Mouse (Mus musculus) mesoderm, embryonic 11.5 days (tissue): ENCODE measurements around the gene Anapc15.

Experiments used
- DNase-seq: peaks from one replicate; pipeline ENCODE4 v3.0.0-alpha.2; 2012; ENCODE audit warnings: low read depth, low spot score

Anapc15 gene

GRCm38 (mm10) chr7:101863415-101863814, at the start of gene Anapc15:
TSS of gene Anapc15 (plus strand) at chr7:101863715.
- DNase-seq: no peak

DNA sequence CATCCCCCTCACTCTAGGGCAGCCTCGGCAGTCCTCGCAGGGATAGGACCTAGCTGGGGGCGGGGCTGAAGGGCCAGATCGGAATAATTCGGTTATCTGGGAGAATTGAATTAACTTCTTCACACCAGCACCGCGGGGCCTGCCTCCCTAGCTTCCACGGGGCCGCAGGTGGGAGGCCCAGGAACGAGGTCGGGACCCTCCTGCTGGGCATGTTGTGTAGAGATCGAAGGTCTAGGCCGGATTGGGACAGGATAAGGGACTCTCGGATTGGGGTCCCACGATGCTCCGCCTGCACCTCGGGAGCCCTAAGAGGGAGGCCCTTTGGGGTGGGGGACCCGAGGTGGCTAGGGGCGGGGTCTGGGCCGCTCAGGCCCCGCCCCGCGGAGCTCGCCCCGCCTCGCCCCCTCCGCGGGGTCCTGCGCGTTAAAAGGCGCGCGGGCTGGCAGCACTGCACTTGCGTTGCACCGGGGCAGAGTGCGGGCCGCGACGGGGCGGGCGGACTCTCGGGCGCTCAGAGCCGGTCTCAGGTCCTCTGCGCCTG, 45.6 kb upstream of the Anapc15 start, which contains the start of gene Phox2a:
TSS of gene Phox2a (plus strand) at position 453 of the 541 bp plus-strand sequence.
- no peak for DNase-seq

- no peak for DNase-seq
These were observed 43.1 kb upstream of the Anapc15 start for GRCm38 (mm10) chr7:101820295-101821030.

DNA sequence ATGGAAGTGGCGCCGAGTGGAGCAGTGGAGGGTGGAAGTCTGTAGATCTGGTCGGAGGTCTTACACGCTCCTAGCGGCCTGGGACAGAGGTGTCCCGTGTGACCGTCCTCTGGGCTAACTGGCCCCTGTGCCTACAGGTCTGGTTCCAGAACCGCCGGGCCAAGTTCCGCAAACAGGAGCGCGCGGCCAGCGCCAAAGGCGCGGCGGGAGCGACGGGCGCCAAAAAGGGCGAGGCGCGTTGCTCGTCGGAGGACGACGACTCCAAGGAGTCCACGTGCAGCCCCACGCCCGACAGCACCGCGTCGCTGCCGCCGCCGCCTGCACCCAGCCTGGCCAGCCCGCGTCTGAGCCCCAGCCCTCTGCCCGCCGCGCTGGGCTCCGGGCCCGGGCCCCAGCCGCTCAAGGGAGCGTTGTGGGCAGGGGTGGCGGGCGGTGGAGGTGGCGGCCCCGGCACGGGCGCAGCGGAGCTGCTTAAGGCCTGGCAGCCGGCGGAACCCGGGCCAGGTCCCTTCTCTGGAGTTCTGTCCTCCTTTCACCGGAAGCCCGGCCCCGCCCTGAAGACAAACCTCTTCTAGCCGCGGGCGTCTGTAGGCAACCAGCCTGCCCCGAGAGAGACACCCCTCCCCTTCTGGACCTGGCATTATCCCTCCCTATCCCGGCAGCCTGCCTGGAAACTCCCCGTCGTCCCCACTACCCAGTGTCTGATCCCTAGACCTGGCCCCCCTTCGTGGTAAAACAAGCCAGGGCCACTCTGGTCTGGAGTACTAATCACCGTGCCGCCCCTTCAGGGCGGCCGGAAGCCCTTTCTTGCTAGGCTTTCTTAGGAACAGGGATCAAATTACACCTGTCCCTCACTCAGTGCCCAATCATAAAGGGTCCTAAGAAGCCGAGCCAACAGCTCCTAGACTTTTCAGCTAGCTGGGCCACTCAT, 41.7 kb upstream of the Anapc15 start:
- DNase-seq: peak; percentile 79

- peak; percentile 45 for DNase-seq
These were observed 40.4 kb upstream of the Anapc15 start for GRCm38 (mm10) chr7:101822836-101823757.

GRCm38 (mm10) chr7:101823758-101824630, 39.5 kb upstream of the Anapc15 start:
- no peak for DNase-seq

DNA sequence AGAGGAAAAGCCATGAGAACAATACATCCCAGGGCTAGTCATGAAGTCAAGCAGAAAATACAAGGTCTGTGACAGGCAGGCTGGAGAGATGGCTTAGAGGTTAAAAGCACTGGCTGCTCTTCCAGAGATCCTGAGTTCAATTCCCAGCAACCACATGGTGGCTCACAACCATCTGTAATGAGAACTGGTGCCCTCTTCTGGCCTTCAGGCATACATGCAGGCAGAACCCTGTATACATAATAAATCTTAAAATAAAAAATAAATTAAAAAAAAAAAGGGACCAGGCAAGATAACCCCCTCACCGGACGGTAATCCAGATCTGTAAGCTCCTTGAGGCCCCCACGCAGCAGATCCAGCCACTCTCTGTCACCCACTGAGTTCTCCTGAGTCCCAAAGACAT, 33.1 kb upstream of the Anapc15 start:
- no peak for DNase-seq

DNA sequence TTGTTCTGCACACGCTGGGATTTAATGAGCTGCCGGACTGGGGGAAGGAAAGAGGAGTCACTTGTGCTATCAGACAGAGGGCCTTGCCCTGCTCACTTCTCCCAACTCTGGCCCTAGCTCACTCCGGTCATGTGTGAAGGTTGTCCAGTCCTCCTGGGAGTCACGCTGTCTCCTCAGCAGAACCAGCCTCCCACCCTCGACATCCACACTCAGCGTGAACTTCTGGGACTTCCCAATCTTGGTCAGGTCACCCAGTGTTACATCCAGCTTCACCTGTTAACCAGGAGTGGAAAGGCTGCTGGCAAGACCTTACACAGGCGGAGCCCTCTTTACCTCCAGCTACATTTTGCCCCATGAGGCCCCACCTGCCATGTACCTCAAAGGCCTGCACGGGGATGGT, 32.1 kb upstream of the Anapc15 start:
- DNase-seq: no peak

DNA sequence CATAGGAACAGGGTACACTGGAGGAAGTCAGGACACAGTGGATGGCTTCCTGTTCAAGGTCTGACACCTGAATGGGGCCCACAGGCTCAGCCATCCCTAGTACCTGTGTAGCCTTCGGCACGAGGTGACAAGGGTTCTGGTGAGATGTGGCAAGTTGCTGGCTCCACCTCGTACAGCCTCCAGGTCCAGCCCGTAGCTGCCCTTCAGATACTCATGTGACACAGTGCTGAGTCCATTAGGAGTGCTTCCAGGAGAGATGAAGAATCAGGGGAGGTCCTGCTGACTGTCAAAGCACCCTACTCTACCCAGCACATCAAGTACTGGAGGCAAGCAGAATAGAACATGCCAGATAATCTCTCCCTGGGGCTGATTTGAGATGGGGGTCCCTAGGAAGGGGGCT, 31.1 kb upstream of the Anapc15 start:
- no peak for DNase-seq

- DNase-seq: no peak
These were observed 30.2 kb upstream of the Anapc15 start for GRCm38 (mm10) chr7:101833352-101833751.

- no peak for DNase-seq
These were observed 29.5 kb upstream of the Anapc15 start for GRCm38 (mm10) chr7:101833916-101834584.

- no peak for DNase-seq
These were observed 28.6 kb upstream of the Anapc15 start for GRCm38 (mm10) chr7:101834903-101835302.

DNA sequence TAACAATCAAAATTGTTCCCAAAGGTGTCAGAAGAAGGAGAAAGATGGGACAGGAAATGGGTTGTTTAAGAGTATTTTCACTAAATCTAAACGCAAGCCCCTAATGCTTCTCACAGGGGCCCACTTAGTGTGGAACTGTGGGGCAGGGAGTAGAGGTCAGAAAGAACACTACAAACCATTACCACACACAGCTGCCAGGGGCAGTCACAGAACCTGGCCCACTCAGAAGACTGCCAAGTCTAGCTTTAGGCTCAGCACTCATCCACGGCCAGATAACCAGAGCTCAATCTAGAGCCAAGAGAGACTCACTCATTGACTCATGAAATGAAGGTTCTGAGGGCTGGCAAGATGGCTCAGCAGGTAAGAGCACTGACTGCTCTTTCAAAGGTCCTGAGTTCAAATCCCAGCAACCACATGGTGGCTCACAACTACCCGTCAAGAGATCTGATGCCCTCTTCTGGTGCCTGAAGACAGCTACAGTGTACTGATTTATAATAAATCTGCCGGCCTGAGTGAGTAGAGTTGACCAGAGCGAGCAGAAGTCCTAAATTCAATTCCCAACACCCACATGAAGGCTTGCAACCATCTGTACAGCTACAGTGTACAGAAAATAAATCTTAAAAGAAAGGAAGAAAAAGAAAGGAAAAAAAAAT, 27.9 kb upstream of the Anapc15 start:
- no peak for DNase-seq

DNA sequence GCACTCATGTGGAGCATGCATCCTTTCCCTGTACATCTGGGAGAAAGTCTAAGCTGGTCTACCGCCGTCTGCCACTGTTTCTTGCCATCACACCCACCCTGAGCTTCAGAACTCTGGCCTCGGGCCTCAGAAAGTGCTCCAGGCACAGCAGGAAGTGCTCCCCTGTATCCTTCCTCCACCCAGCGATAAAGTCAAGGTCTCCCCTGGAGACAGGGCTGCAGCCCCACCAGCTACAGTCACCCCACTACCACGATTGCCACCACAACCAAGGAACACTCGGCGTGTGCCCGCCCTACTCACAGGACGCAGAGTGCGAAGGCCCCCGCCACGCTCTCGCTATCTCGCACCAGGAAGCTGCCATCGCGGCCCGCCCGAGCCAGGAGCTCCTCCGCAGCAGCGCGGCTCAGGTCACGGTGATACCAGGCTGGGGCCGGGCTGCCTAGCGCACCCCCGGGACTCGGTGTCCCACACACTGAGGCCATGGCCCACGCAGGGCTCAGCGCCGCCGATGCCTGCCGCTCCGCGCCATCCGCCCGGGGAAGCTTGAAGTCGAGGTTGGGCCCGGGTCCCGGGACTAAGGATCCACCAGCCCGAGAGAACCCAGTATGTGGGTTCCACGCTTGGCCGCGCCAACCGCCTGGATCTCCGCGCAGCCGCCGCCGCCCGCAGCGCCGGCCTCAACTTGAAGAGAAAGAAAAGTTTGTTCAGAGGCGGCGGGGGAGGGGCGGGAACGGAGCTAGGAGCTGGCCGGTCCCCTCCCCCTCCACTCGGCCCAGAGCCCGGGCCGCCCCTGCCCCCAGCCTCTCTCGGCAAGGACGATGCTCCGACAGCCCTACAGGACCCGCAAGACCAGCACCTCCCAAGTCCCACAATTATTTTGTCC, 27.0 kb upstream of the Anapc15 start:
- peak; percentile 69 for DNase-seq

- no peak for DNase-seq
These were observed 26.3 kb upstream of the Anapc15 start for GRCm38 (mm10) chr7:101837154-101837605.

DNA sequence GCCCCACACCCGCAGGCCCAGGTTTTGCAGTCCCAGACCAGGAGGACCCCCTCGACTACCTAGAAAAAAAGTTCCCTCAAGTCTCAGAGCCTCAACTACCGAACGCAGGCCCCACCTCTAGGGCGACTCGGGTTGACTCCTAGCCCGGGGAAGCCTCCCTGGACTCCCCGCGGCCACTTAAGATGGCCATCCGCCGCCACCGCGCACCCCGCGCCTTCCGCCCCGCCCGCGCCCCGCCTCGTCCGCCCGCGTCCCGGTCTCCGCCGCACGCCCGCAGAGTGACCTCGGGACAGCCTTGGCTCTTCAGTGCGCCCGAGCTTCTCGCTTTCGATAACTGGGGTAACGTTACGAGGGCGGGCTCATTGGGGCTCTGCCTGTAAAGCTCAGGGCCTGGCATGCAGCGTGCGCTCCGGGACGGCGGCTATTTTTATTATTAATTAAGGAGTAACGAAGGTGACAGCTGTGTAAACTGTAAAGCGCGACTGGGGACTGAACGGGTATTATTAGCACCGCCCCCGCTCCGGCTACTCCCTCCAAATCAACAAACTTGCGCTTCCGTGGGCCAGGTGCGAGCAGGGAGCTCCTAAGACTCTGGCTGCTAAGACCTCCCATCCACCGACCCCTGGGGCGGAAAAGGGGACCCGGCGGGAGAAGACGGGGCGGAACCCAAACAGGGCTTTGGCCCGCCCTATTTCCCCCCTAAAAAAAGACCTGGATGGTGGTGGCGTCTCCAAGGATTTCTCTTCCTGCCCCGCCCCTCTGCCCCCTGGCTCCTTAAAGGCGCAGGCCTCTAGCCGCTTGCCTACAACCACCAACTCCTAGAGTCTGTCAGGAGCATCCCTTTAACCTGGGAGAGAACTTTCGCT, 25.7 kb upstream of the Anapc15 start, which contains the start of gene Inppl1:
TSS of gene Inppl1 (minus strand) at position 624 of the 866 bp plus-strand sequence.
- DNase-seq: peak; percentile 90

- no peak for DNase-seq
These were observed 19.3 kb upstream of the Anapc15 start for GRCm38 (mm10) chr7:101844186-101844585.
